8 mouse cellular contexts compared by ENCODE assay signal in the genomic region with DNA sequence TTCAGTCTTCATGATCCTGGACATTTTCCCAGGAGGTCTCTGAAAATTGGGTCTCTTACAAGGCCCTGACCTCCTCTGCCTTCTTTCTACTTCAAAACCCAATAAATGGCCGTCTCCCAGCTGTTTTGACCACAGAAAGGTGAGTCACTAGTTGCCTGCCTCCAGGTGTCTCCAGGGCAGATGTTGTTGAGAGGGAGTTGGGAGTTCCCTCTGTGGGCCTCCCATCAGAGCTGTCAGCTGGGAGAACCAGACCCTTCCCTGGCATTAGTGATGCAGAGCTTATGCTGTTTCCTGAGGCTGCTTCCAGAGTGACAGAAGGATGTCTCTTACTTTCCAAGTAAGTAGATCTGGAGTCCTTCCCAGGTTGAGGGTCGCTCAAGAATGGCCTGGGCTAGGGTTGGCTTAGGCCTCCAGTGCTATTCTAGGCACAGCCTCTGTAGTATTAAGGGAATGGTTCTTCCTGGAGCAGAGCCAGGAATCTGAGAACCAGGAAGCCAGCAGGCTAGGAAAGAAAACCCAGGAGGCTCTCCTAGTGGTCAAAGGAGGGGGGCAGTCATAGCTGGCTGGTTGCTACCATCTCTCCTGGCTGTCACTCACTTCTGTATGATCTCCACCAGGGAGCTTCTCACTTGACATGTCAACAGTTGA. TPM values are rescaled to one million over a fixed set of nuclear protein-coding genes. Genes with fewer than 3 reads are reported as not detected.
DNase-seq lines count a peak whose midpoint lies in the region; ATAC-seq and TF ChIP-seq lines count a peak whose summit lies in the region.

No protein-coding gene starts in this region.

- H3K27ac ChIP-seq in lung, postnatal 0 days (ENCODE audit: low read length) = peak overlapping the region; percentile 100; the same call in 1 of the 2 replicates

- H3K36me3 ChIP-seq in megakaryocyte, embryonic 14.5 days (replicated peaks; ENCODE audit: low read length) = peaks cover 28% of the 10 kb centered on the region
- H3K36me3 ChIP-seq in lung, postnatal 0 days (ENCODE audit: insufficient read depth, low read length) = peaks cover 12% of the 10 kb centered on the region; the same call in 1 of the 2 replicates

- H3K4me3 ChIP-seq in megakaryocyte, embryonic 14.5 days (replicated peaks) = peak overlapping the region; percentile 93
- no peak overlapping the region for H3K4me3 ChIP-seq in lung, postnatal 0 days (ENCODE audit: low read depth, low read length)

- no peak for TF ChIP-seq EP300 in lung, postnatal 0 days (IDR thresholded peaks at IDR 0.05)

- TF ChIP-seq CTCF in lung, postnatal 0 days (IDR thresholded peaks at IDR 0.05) = peak; percentile 41

- H3K4me1 ChIP-seq in megakaryocyte, embryonic 14.5 days = peaks cover 49% of the 10 kb centered on the region
- peaks cover 9% of the 10 kb centered on the region; the same call in 1 of the 2 replicates for H3K4me1 ChIP-seq in lung, postnatal 0 days (ENCODE audit: insufficient read depth, low read depth, low read length)

- H3K9ac ChIP-seq in lung, postnatal 0 days (replicated peaks; ENCODE audit: low read depth) = no peak overlapping the region

- peak; percentile 41 to 50 for DNase-seq in cerebellum, postnatal 25 days
- peak; percentile 68 for DNase-seq in heart, adult 8-10 months (ENCODE audit: low spot score)
- peak; percentile 49 for DNase-seq in kidney, adult 18-20 months
- peak; percentile 66 for DNase-seq in lung, postnatal 0 days (ENCODE audit: low spot score)
- DNase-seq in thymus, postnatal 10 days (ENCODE audit: low spot score in 2 of 2) = no peak

- H3K9me3 ChIP-seq in megakaryocyte, embryonic 14.5 days = no peaks in the 10 kb centered on the region
- no peaks in the 10 kb centered on the region for H3K9me3 ChIP-seq in lung, postnatal 0 days (ENCODE audit: low read length)

- no peak for ATAC-seq in megakaryocyte, adult 5-6 weeks (ENCODE audit: poor library complexity, severe bottlenecking)
- ATAC-seq in lung, postnatal 0 days = no peak
- ATAC-seq in megakaryocyte progenitor cell, adult 5-6 weeks (replicated peaks; ENCODE audit: poor library complexity) = no peak

- H3K4me2 ChIP-seq in lung, postnatal 0 days (replicated peaks; ENCODE audit: low read depth, low read length) = peak overlapping the region; percentile 83

- peaks cover 27% of the 10 kb centered on the region for H3K27me3 ChIP-seq in megakaryocyte, embryonic 14.5 days (replicated peaks)
- H3K27me3 ChIP-seq in lung, postnatal 0 days (replicated peaks; ENCODE audit: insufficient read depth, low read length) = no peaks in the 10 kb centered on the region

- WGBS in lung, postnatal 0 days = 58% methylated on average over 2 of the region's 2 CpGs

RNA-seq across cellular contexts. Expression of a gene that starts 2.1 kb away (rescaled TPM):
- polyA plus RNA-seq in megakaryocyte, embryonic 14.5 days (2012; ENCODE audit: insufficient read depth, low replicate concordance) = 12.7 and 21.9 TPM in 2 replicates
- 30.5 and 31.0 TPM in 2 replicates for total RNA-seq in megakaryocyte, adult 5-6 weeks (2015)
- 18.8 and 29.5 TPM in 2 replicates for total RNA-seq in megakaryocyte, adult 5-6 weeks (2017)
- 100 to 1,000 TPM; 452 to 522 (median 499) TPM for total RNA-seq in heart, adult 8-10 months (2022)
- 30.4 and 32.6 TPM in 2 replicates for polyA plus RNA-seq in lung, postnatal 0 days (2015; fragmentation: Nextera tagmentation; extraction: Ambion mirVana)
- 3.4 and 4.7 TPM in 2 replicates for total RNA-seq in megakaryocyte progenitor cell, adult 5-6 weeks (2015)
- total RNA-seq in megakaryocyte progenitor cell, adult 5-6 weeks (2017) = 3.3 and 4.2 TPM in 2 replicates

RNA-seq across cellular contexts. Expression of a gene that starts 25.7 kb away (rescaled TPM):
- polyA plus RNA-seq in megakaryocyte, embryonic 14.5 days (2012; ENCODE audit: insufficient read depth, low replicate concordance) = 9.1 and 13.0 TPM in 2 replicates
- 33.3 and 41.5 TPM in 2 replicates for total RNA-seq in megakaryocyte, adult 5-6 weeks (2015)
- total RNA-seq in megakaryocyte, adult 5-6 weeks (2017) = 23.7 and 24.4 TPM in 2 replicates
- total RNA-seq in heart, adult 8-10 months (2022) = 10 to 100 TPM; 25.0 to 28.0 (median 26.5) TPM
- 41.1 and 41.4 TPM in 2 replicates for polyA plus RNA-seq in lung, postnatal 0 days (2015; fragmentation: Nextera tagmentation; extraction: Ambion mirVana)
- 71.3 and 79.7 TPM in 2 replicates for total RNA-seq in megakaryocyte progenitor cell, adult 5-6 weeks (2015)
- 42.7 and 43.5 TPM in 2 replicates for total RNA-seq in megakaryocyte progenitor cell, adult 5-6 weeks (2017)

Comparison
In these comparisons a context has a peak if more than half of its experiments do, and no peak if none do; other contexts are left out.
1. DNase-seq: peak in cerebellum, postnatal 25 days (2 of 2), heart, adult 8-10 months (single experiment), kidney, adult 18-20 months (single experiment) and lung, postnatal 0 days (single experiment); none in thymus, postnatal 10 days (0 of 2).
2. RNA of a gene that starts 2.1 kb away (total RNA-seq): 452 to 522 TPM in heart, adult 8-10 months; 18.8 to 31.0 TPM in megakaryocyte, adult 5-6 weeks and 3.3 to 4.7 TPM in megakaryocyte progenitor cell, adult 5-6 weeks; every median in the first group is over 10 times any median in the second.